Mouse (Mus musculus) thymus, postnatal 14 days (tissue): Measurements from ENCODE around the gene Ttc33.
"Not testable (repeated sequence)": the region's sequence is repeated elsewhere in the genome, so short reads cannot be mapped to it uniquely, and the experiment has no call there.

Experiments used
- DNase-seq: peaks from one replicate; pipeline ENCODE4 v3.0.0; 2021

Ttc33 gene

DNA sequence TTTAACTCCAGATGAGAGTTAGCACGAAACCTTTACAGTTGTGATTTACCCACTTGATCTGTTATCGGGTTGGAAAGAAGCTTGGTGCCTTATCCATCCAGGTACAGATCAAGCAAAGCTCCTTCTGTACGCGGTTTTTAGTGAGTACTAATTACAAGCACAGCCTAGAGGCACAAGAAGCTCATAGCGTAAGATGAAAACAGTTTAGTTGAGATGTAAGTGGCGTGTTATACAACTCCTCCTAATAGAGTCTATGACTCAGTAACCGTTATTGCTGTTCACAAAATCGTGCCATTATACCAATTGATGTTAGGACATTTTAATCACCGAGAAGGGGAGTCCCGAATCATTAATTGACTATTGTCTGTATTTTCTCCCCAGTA lies 959 bp downstream of the Ttc33 start:
- no peak for DNase-seq

- DNase-seq = no peak
Measured at GRCm38 (mm10) chr15:5187116-5187515, 1.8 kb downstream of the Ttc33 start.

- no peak for DNase-seq
Measured at GRCm38 (mm10) chr15:5188029-5188428, 2.7 kb downstream of the Ttc33 start.

DNA sequence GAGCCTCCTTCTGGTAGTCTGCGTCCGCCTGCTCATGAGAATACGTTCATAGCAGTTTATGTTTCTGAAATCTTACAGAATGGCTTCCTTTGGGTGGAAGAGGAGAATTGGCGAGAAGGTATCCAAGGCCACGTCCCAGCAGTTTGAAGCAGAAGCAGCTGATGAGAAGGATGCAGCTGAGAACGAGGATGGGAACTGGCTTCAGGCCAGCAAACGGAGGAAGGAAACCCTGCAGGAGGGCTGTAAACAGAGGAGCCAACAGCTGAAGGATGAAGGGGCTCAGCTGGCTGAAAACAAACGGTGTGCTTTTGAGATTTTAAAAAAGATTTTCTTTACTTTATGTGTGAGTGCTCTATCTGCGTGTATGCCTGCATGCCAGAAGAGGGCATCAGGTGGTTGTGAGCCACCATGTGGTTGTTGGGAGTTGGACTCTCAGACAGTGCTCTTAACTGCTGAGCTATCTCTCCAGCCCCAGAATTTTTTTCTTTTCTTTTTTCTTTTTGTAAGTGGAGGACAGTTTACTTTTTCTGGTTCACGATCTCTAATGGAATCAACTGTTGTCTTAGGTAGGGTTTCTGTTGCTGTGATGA lies 4.3 kb downstream of the Ttc33 start:
- peak; percentile 8 for DNase-seq

DNA sequence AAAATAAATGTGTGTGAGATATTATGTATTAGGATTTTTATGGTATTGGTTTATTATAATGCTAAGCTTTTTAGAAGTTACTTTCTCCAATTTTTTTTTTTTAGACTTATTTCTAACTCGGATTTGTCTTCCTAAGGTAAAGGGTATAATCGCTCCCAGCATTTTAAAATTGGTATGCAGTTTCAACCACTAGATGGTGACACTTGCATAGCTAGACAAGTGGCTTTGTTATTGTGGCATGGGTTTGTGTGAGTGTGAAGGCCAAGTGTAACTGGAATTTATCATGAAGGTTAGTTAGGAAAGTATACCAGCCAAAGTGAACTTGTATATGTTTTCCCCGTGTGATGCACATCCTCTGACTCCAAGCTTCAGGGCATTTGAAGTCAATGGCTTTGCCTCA lies 8.5 kb downstream of the Ttc33 start:
- DNase-seq = peak; percentile 7

DNA sequence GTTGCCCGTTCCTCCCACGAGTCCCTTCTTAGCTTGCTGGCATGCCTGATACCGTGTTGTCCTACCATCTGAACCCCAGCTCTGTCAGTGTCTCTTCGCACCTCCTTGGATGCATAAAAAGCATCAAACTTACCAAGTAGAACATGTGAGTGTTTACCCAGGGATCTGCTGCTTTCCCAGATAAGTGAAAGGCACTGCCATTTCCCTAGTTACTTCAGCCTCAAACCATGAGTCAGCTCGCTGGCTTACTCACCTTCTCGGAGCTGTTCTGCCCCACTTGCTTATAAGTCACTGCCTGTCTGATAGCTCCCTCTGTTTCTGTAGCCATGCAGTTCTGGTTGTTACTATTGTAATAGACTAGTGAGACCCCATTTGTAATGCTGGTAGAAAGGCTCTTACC lies 9.1 kb downstream of the Ttc33 start:
- DNase-seq = no peak

- no peak for DNase-seq
Measured at GRCm38 (mm10) chr15:5194931-5195330, 9.6 kb downstream of the Ttc33 start.

DNA sequence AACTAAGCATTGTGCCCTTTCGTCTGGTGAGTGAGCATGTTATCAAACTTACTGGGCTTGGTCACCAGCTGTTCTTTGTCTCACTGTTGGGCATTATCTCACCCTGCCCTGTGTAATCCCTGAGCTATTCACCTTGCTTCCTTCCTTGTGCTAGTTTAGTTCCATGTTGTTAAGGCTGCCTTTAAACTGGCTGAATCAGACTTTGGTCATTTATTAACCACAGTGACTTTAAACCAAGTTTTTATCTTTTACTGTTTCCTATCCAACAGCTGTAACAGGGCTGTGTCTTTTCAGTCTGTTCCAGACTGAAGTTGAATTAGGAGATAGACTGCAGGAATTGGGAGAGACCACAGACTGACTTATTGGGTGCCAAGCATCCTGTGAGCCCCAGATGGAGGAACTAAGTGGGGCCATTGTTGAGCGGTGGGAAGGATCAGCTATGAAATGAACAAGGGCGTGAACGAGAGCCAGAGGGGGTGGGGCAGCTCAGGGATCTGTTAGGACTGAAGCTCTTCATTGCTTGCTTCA lies 10.7 kb downstream of the Ttc33 start:
- no peak for DNase-seq

- DNase-seq = no peak
Measured at GRCm38 (mm10) chr15:5196691-5197090, 11.4 kb downstream of the Ttc33 start.

DNA sequence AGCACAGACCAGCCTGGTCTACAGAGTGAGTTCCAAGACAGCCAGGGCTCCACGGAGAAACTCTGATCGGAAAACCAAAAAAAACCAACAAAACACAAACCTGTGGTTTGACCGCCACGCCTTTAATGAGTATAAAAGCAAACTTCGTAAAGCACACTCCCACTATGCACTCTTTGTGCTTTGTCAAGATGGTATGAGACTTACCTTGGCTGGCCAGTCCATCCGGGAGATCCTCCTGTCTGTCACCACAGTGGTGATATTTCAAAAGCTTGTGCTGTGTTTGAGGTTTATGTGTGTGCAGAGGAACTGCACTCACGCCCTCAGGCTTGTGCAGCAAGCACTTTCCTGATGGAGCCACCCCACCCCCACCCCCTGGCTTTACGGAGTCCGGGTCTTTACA lies 19.9 kb downstream of the Ttc33 start:
- no peak for DNase-seq

- DNase-seq = no peak
Measured at GRCm38 (mm10) chr15:5209116-5209515, 23.8 kb downstream of the Ttc33 start.

GRCm38 (mm10) chr15:5220491-5220890 lies 35.2 kb downstream of the Ttc33 start:
- no peak for DNase-seq

GRCm38 (mm10) chr15:5230746-5231145 lies 45.4 kb downstream of the Ttc33 start:
- DNase-seq = not testable (repeated sequence)

DNA sequence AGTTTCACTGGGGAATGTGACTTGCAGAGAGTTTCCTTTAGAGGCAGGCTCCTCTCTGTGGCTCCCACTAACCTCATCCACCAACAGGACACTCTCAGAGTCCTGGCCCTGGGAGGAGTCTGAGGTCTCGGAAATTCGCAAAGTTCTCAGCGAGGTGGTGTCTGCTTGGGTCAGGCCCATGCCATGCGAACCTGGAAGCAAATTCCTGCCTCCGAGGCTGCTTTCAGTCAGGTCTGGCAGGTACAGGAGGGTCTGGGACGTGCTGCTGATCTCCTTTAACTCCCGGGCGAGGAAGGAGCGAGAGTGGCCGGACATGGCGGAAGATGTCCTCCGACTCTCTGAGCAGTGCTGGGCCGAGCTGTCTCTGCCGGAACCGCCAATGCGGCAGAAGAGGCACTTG lies 49.3 kb downstream of the Ttc33 start:
- DNase-seq = no peak

- peak; percentile 21 for DNase-seq
Measured at GRCm38 (mm10) chr15:5235527-5235926, 50.2 kb downstream of the Ttc33 start.

- DNase-seq = peak; percentile 88
Measured at GRCm38 (mm10) chr15:5236538-5236937, 51.2 kb downstream of the Ttc33 start.

DNA sequence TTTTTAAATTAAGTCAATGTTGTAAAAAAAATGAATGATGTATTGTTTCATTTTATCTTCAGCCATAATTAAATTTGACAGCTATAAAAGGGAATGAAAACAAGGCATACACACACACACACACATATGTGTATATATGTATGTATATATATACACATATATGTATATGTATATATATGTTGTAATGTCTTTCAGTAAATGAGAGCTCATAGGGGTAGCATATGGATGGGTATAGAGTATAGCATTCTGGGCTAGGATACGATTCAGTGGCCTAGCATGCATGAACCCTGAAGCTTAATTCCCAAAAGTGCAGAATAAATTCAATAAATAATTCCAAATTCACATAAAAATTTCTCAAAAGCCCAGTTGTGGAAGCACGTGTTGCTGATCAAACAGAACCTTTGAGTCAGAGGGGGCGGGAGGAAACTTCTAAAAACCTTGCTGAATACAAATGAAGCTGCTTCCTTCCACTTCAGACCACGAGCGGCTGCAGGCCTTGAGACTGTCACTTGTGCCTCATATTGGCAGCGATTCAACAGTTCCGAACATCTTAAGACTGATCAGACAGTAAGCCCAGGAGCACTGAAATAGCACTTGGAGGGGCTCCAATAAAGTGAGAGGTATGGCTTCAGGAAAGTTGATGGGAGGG lies 51.8 kb downstream of the Ttc33 start:
- peak; percentile 69 for DNase-seq

- no peak for DNase-seq
Measured at GRCm38 (mm10) chr15:5238073-5238472, 52.7 kb downstream of the Ttc33 start.

DNA sequence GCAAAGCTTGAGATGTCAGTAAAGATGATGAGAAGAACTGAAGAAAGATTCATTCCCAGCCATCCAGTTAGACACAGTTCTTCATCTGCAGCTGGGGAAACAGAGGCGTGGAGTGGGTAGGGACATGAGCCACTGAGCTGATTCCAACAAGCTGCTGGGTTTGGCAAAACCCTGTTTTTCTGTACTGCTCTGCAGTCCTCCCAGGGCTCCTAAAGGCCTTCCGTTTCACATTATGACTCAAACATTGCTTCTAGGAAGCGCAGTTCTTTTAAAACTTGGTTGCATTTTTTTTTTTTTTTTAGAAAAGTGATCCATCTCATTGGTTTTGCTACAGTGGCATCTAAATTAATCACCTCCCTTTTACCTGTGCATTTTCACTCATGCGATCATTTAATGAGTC lies 53.2 kb downstream of the Ttc33 start:
- DNase-seq = peak; percentile 11

DNA sequence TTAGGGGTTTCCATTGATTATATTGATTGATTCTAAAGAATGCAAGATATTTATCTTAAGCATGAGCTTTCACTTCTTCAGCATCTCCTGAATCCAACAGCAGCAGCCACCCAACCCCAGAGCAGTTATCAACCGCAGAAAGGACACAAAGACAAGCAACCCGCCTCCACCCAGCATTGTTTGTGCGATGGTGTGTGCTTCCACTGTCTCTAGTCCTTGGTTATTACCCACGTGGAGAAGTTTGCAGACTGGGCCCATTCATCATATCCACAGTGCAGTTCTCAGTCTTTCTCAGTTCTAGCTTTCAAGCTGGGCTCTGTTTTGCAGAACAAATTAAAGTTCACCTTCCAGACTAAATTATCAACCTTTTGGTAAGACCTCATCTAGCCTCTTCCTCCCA lies 54.0 kb downstream of the Ttc33 start:
- peak; percentile 12 for DNase-seq

DNA sequence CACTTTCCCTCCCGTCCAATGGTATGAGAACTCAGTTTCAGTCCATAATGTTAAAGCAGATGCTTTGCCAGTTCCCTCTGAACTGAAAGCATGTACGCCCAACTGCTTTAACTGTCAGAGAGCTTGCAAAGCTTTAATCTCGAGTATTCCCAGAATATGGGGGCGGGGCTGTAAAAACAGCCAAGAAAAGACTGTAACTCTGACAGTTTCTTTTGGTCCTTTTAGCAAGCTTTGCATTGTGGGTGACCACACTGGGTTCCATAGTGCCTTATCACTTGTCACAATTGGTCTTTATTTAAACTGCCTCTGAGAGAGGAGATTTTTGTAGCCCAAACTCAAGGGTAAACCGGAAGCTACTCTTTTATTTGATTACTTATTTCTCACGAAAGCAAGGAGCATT lies 54.6 kb downstream of the Ttc33 start:
- peak; percentile 49 for DNase-seq

- peak; percentile 9 for DNase-seq
Measured at GRCm38 (mm10) chr15:5240360-5240759, 55.0 kb downstream of the Ttc33 start.

DNA sequence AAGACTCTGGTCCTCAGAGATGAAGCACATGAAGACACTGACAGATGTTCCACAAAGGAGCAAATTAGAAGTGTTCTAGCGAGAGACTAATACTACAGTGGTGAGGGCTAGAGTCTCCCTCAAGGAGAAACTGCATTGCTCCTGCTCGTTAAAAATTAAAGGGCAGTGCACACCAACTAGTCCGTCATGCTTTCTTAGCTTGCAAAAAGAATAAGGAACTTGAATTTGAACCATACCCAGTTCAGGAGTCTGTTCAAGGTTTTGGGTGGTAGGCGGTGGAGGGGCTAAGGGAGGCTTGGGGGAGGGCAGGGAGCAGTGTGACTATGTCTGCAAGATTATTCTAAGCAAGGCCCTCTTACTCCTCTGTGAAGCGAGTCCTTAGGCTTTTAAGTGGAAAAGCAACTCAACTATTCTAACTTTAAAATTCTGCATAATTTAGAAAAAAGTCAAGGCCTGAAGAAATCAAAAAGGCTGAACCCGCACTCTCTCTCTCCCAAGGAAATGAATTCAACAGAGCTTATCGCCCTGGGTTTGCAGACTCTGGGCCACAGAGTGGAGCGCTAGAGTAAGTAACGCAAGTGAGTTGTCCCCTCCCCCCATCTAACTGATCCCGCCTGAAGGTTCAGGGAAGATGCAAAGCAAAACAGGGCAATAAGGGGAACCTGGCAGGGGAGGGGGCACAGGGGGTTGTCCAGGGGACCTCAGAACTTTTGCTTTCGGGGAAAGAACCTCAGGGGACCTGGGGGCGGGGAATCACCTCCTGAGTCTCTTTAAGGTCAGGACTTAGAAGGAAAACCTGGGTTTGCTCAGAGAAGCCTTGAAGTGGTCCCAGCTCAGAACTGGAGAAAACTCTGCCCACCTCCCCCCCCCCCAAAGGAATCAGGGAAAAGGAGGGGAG lies 56.2 kb downstream of the Ttc33 start:
- DNase-seq = peak; percentile 84
